Mouse (Mus musculus) CH12.LX (cell line): ENCODE measurements at regions not wholly inside any gene's neighbourhood (a gene's known extent, or its start where the extent isn't known, plus 50 kb on each side); places are given as distances from the start of the nearest gene placed in this dataset.

Experiments
- DNase-seq: peaks from one replicate; pipeline ENCODE4 v3.0.0-alpha.2; 2013; ENCODE audit errors: extremely low read depth
- H3K27ac ChIP-seq: 2 replicates; pipeline ENCODE4 v1.5.1; 2012; ENCODE audit warnings: low read depth, mild to moderate bottlenecking, control low read depth, moderate library complexity; ENCODE audit not compliant: insufficient read depth
- H3K27me3 ChIP-seq: replicated peaks from 2 replicates; pipeline ENCODE3; 2012; ENCODE audit warnings: inconsistent platforms
- H3K36me3 ChIP-seq, 2 experiments: replicated peaks in 1 of 2; 2 replicates each; pipeline versions ENCODE3 to v1.6.1; 2012; ENCODE audit warnings: inconsistent platforms in 1 of 2, low read length in 1 of 2, mild to moderate bottlenecking in 1 of 2, mixed read lengths in 1 of 2, moderate library complexity in 1 of 2; ENCODE audit not compliant: control insufficient read depth in 1 of 2, insufficient read depth in 1 of 2
- H3K4me1 ChIP-seq, 2 experiments: 2 replicates each; pipeline ENCODE4 v1.6.1; 2012; ENCODE audit warnings: inconsistent platforms in 1 of 2, moderate library complexity in 1 of 2; ENCODE audit not compliant: insufficient read depth in 2 of 2, control insufficient read depth in 1 of 2
- H3K4me2 ChIP-seq: 2 replicates; pipeline ENCODE4 v1.6.1; 2012; ENCODE audit warnings: low read depth, mild to moderate bottlenecking, control low read depth; ENCODE audit not compliant: poor library complexity, insufficient read depth, severe bottlenecking
- H3K4me3 ChIP-seq, 3 experiments: fragments of 150-350 bp in 1 of 3; sonication (generic) in 1 of 3; replicated peaks in 1 of 3; 2 replicates each; pipeline versions ENCODE3 to v1.5.1; 2011 to 2012; ENCODE audit warnings: low read depth in 2 of 3, low read length in 2 of 3, mild to moderate bottlenecking in 2 of 3, moderate library complexity in 2 of 3, control low read depth in 1 of 3, improper control_type of control experiment in 1 of 3, inconsistent platforms in 1 of 3, mixed read lengths in 1 of 3; ENCODE audit not compliant: poor library complexity in 1 of 3
- H3K79me2 ChIP-seq: replicated peaks from 2 replicates; pipeline ENCODE4 v1.6.1; 2012; ENCODE audit warnings: mild to moderate bottlenecking, moderate library complexity; ENCODE audit not compliant: control insufficient read depth, poor library complexity, insufficient read depth, severe bottlenecking; ENCODE audit errors: extremely low read depth
- H3K9ac ChIP-seq: 2 replicates; pipeline ENCODE4 v1.6.1; 2012; ENCODE audit warnings: low read depth, mild to moderate bottlenecking, control low read depth, moderate library complexity; ENCODE audit not compliant: insufficient read depth
- H3K9me3 ChIP-seq: replicated peaks from 2 replicates; pipeline ENCODE3; 2012; ENCODE audit warnings: low read length, inconsistent platforms, mixed read lengths
- BHLHE40 ChIP-seq: IDR thresholded peaks from 2 replicates; pipeline ENCODE4 v1.6.1; 2011; ENCODE audit warnings: mild to moderate bottlenecking, low read depth, low read length, improper control_type of control experiment
- CHD2 ChIP-seq: IDR thresholded peaks from 2 replicates; pipeline ENCODE4 v1.6.1; 2011; ENCODE audit warnings: low read length, improper control_type of control experiment
- E2F4 ChIP-seq: IDR thresholded peaks from 2 replicates; pipeline ENCODE4 v1.6.1; 2011; ENCODE audit warnings: low read depth, low read length, improper control_type of control experiment; ENCODE audit not compliant: insufficient replicate concordance
- ELF1 ChIP-seq: IDR thresholded peaks from 2 replicates; pipeline ENCODE4 v1.6.1; 2014; ENCODE audit warnings: low read depth, mild to moderate bottlenecking, inconsistent platforms, low read length, improper control_type of control experiment
- HCFC1 ChIP-seq: IDR thresholded peaks from 2 replicates; pipeline ENCODE4 v1.6.1; 2012; ENCODE audit warnings: low read depth, mild to moderate bottlenecking, inconsistent platforms, low read length, improper control_type of control experiment
- IRF4 ChIP-seq: IDR thresholded peaks from 2 replicates; pipeline ENCODE4 v1.6.1; 2014; ENCODE audit warnings: low read depth, mild to moderate bottlenecking, inconsistent platforms, low read length, improper control_type of control experiment
- JUND ChIP-seq: conservative IDR thresholded peaks from 2 replicates; pipeline ENCODE4 v1.6.1; 2011; ENCODE audit warnings: low read depth, low read length, improper control_type of control experiment
- MAX ChIP-seq: IDR thresholded peaks from 2 replicates; pipeline ENCODE4 v1.6.1; 2011; ENCODE audit warnings: low read length, improper control_type of control experiment
- NELFE ChIP-seq: IDR thresholded peaks from 2 replicates; pipeline ENCODE4 v1.6.1; 2011; ENCODE audit warnings: low read depth, low read length, improper control_type of control experiment
- NRF1 ChIP-seq: IDR thresholded peaks from 2 replicates; pipeline ENCODE4 v1.6.1; 2014; ENCODE audit warnings: low read depth, mild to moderate bottlenecking, inconsistent platforms, low read length, improper control_type of control experiment, moderate library complexity
- PAX5 ChIP-seq: IDR thresholded peaks from 2 replicates; pipeline ENCODE4 v1.6.1; 2012; ENCODE audit warnings: low read length, inconsistent platforms, mixed read lengths
- POLR2AphosphoS2 ChIP-seq: IDR thresholded peaks from 2 replicates; pipeline ENCODE4 v1.6.1; 2011; ENCODE audit warnings: low read depth, low read length, improper control_type of control experiment
- RAD21 ChIP-seq: IDR thresholded peaks from 2 replicates; pipeline ENCODE4 v1.6.1; 2011; ENCODE audit warnings: low read depth, mild to moderate bottlenecking, low read length, improper control_type of control experiment, moderate library complexity
- RCOR1 ChIP-seq: conservative IDR thresholded peaks from 2 replicates; pipeline ENCODE4 v1.6.1; 2012; ENCODE audit warnings: low read depth, mild to moderate bottlenecking, inconsistent platforms, low read length, improper control_type of control experiment
- SMC3 ChIP-seq: IDR thresholded peaks from 2 replicates; pipeline ENCODE4 v1.6.1; 2011; ENCODE audit warnings: low read depth, low read length, improper control_type of control experiment
- TBP ChIP-seq: conservative IDR thresholded peaks from 2 replicates; pipeline ENCODE4 v1.6.1; 2011; ENCODE audit warnings: low read depth, low read length, improper control_type of control experiment
- TCF12 ChIP-seq: IDR thresholded peaks from 2 replicates; pipeline ENCODE4 v1.6.1; 2014; ENCODE audit warnings: low read depth, mild to moderate bottlenecking, inconsistent platforms, low read length, improper control_type of control experiment
- USF1 ChIP-seq: IDR thresholded peaks from 2 replicates; pipeline ENCODE4 v1.6.1; 2014; ENCODE audit warnings: low read depth, mild to moderate bottlenecking, inconsistent platforms, low read length, improper control_type of control experiment
- USF2 ChIP-seq: conservative IDR thresholded peaks from 2 replicates; pipeline ENCODE4 v1.6.1; 2011; ENCODE audit warnings: low read depth, low read length, improper control_type of control experiment
- ZMIZ1 ChIP-seq: IDR thresholded peaks from 2 replicates; pipeline ENCODE4 v1.6.1; 2012; ENCODE audit warnings: low read depth, mild to moderate bottlenecking, inconsistent platforms, low read length, improper control_type of control experiment
- ZNF384 ChIP-seq: IDR thresholded peaks from 2 replicates; pipeline ENCODE4 v1.6.1; 2012; ENCODE audit warnings: low read depth, low read length, improper control_type of control experiment, inconsistent platforms
- dilution Hi-C: fragments of 300-500 bp; cut with MboI; formaldehyde crosslinking; loops from 2 replicates; pipeline ENCODE4 v1.14.3; 2020; ENCODE audit warnings: low sequenced_read_pairs; ENCODE audit not compliant: extremely low pct_unique_long_range_greater_than_20kb, extremely low pct_ligation_motif_present
- in situ Hi-C: fragments of 300-500 bp; cut with MboI; formaldehyde crosslinking; loops from 3 replicates; pipeline ENCODE4 v1.14.3; 2019; ENCODE audit warnings: low sequenced_read_pairs, low pct_ligation_motif_present, low pct_unique_long_range_greater_than_20kb, mixed read lengths

DNA sequence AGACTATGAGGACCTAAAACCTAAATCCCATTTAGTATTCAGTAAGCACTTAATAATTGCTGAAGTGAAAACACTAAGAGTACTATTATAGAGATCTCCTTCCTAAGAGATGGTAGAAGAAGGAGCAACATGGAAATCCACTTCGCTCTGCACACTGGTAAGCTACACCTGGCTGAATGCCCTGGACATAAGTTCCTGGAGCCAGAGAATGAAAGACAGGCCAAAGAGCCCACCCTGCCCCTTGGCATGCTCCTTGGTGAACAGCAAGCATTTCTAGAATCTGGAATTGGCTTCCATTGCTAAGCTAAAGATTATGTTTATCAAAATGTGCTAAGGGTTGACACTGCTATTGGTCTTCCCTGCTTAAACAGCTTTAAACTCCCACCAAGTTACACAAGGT is 137.3 kb downstream of the 1190002N15Rik start:
- Histone ChIP-seq H3K9me3 (peaks cover 44% of the 10 kb centered on the region), H3K4me3 (no peak overlapping the region), H3K36me3 (no peaks in the 10 kb centered on the region), H3K9ac (no peak overlapping the region), H3K79me2 (no peaks in the 10 kb centered on the region), H3K27me3 (no peaks in the 10 kb centered on the region), H3K27ac (no peak overlapping the region), H3K4me1 (no peaks in the 10 kb centered on the region), H3K4me2 (no peak overlapping the region)
- no peak for DNase-seq
- dilution Hi-C loops = no loop called here
- TF ChIP-seq MAX = no peak
- TF ChIP-seq NELFE = no peak
- TF ChIP-seq HCFC1 = no peak
- no peak for TF ChIP-seq ELF1
- TF ChIP-seq USF1 = no peak
- no peak for TF ChIP-seq IRF4
- TF ChIP-seq RAD21 = no peak
- in situ Hi-C loops = no loop called here

DNA sequence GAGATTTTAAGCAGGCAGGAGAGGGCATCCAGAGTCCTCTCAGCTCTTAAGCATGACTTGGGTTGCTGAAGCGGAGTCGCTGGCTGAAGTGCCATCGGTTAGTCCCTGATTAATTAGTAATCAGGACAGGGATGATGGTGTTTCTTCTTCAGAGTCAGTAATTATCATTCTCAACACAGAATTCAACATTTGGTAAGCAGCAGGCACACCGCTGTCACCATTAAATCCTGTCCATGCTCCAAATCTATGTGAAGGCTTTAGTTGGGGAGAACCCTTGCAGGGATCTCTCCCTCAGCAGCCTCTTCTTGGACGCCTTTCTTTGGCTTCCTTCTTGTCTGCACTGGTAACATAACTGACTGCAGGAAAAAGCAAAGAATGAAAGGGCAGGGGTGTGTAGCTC is 142.7 kb downstream of the 1190002N15Rik start:
- Histone ChIP-seq H3K27ac (no peak overlapping the region), H3K79me2 (no peaks in the 10 kb centered on the region), H3K4me1 (no peaks in the 10 kb centered on the region), H3K9ac (no peak overlapping the region), H3K27me3 (no peaks in the 10 kb centered on the region), H3K4me3 (no peak overlapping the region), H3K4me2 (no peak overlapping the region), H3K36me3 (no peaks in the 10 kb centered on the region), H3K9me3 (peaks cover 34% of the 10 kb centered on the region)
- dilution Hi-C loops = no loop called here
- TF ChIP-seq ZNF384 (no peak), PAX5 (no peak), JUND (no peak), USF1 (no peak), HCFC1 (no peak), TCF12 (no peak), TBP (no peak), USF2 (no peak), CHD2 (no peak), BHLHE40 (no peak)
- no peak for DNase-seq
- in situ Hi-C loops = no loop called here

DNA sequence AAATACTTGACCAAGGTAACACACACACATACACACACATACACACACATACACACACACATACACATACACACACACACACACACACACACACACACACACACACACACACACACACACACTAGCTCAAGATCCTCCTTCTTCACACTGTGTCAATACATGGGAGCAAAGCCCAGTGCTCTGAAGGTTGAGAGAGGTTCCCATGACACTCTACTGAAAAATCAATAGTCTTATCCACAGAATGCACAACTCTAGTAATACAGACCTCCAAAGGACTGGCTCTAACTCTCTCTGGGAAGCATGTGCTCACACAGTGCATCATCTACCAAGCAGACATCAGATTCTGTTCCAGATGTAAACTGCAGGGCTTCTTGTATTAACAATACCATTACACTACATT is 151.7 kb downstream of the 1190002N15Rik start:
- Histone ChIP-seq H3K27me3 (no peaks in the 10 kb centered on the region), H3K36me3 (no peaks in the 10 kb centered on the region), H3K9ac (no peak overlapping the region), H3K4me1 (no peaks in the 10 kb centered on the region), H3K4me3 (no peak overlapping the region), H3K27ac (no peak overlapping the region), H3K9me3 (peaks cover 27% of the 10 kb centered on the region), H3K4me2 (no peak overlapping the region), H3K79me2 (no peaks in the 10 kb centered on the region)
- dilution Hi-C loops = no loop called here
- DNase-seq = no peak
- in situ Hi-C loops = no loop called here
- TF ChIP-seq ZMIZ1 (no peak), SMC3 (no peak), NRF1 (no peak), RCOR1 (no peak), E2F4 (no peak), MAX (no peak), HCFC1 (no peak), POLR2AphosphoS2 (no peak)
